Mouse (Mus musculus) heart, embryonic 13.5 days (tissue): Measurements from ENCODE around the gene Ube4b. TPM values are rescaled to one million over a fixed set of nuclear protein-coding genes. Genes with fewer than 3 reads are reported as not detected.
"Not testable (repeated sequence)": the region's sequence is repeated elsewhere in the genome, so short reads cannot be mapped to it uniquely, and the experiment has no call there.

Experiments used
- ATAC-seq: fragments of 200-750 bp; cut with Nextera tagmentation; 2 replicates; pipeline ENCODE4 v1.8.0; 2017; ENCODE audit warnings: moderate TSS enrichment; ENCODE audit not compliant: insufficient number of reproducible peaks, low FRiP score, low TSS enrichment; ENCODE audit errors: extremely low read depth
- H3K27ac ChIP-seq: fragments of 300-500 bp; sonication (generic); replicated peaks from 2 replicates; pipeline ENCODE4 v1.5.1; 2015; ENCODE audit warnings: moderate library complexity, mild to moderate bottlenecking, inconsistent platforms
- H3K27me3 ChIP-seq: fragments of 300-500 bp; sonication (generic); replicated peaks from 2 replicates; pipeline ENCODE4 v1.6.1; 2015; ENCODE audit warnings: mild to moderate bottlenecking, inconsistent platforms
- H3K36me3 ChIP-seq: fragments of 300-500 bp; sonication (generic); 2 replicates; pipeline ENCODE4 v1.6.1; 2015; ENCODE audit warnings: mild to moderate bottlenecking, inconsistent platforms
- H3K4me1 ChIP-seq: fragments of 300-500 bp; sonication (generic); 2 replicates; pipeline ENCODE4 v1.6.1; 2015; ENCODE audit warnings: inconsistent platforms
- H3K4me2 ChIP-seq: fragments of 300-500 bp; sonication (generic); 2 replicates; pipeline ENCODE4 v1.6.1; 2015; ENCODE audit warnings: inconsistent platforms, mild to moderate bottlenecking, moderate library complexity
- H3K4me3 ChIP-seq: fragments of 300-500 bp; sonication (generic); 2 replicates; pipeline ENCODE4 v1.5.1; 2015; ENCODE audit warnings: moderate library complexity, mild to moderate bottlenecking, inconsistent platforms
- H3K9ac ChIP-seq: fragments of 300-500 bp; sonication (generic); 2 replicates; pipeline ENCODE4 v1.6.1; 2015; ENCODE audit warnings: inconsistent platforms, mild to moderate bottlenecking, moderate library complexity
- H3K9me3 ChIP-seq: fragments of 300-500 bp; sonication (generic); 2 replicates; pipeline ENCODE4 v1.6.1; 2016; ENCODE audit warnings: inconsistent platforms
- WGBS: fragments of 180-500 bp; shearing (Covaris S2); methylation state at CpG from one replicate; pipeline ENCODE4 v1.1.7; 2015; ENCODE audit warnings: mixed read lengths; 5-methylcytosine and 5-hydroxymethylcytosine counted together
- polyA plus RNA-seq: library from polyadenylated mRNA; unstranded; fragments of >200 nt; fragmentation: Nextera tagmentation; extraction: Ambion mirVana; gene quantifications from 2 replicates; pipeline ENCODE4 v1.2.1, GENCODE M21; 2015

The Ube4b gene
- polyA plus RNA-seq, result 29.9 and 32.3 TPM in 2 replicates

- no peaks in the 10 kb centered on the region for H3K9me3 ChIP-seq
- no peaks in the 10 kb centered on the region for H3K27me3 ChIP-seq
- H3K36me3 ChIP-seq, result peaks cover 3% of the 10 kb centered on the region; the same call in 1 of the 2 replicates
- H3K4me3 ChIP-seq, result peak within 1 kb of the TSS; percentile 94
- ATAC-seq, result peak; percentile 92
- H3K4me1 ChIP-seq, result peaks cover 27% of the 10 kb centered on the region
- peak within 1 kb of the TSS; percentile 98 for H3K9ac ChIP-seq
- under 1% methylated on average over 44 of the region's 50 CpGs for WGBS
- H3K4me2 ChIP-seq, result peak within 1 kb of the TSS; percentile 91
- peak within 1 kb of the TSS; percentile 99 for H3K27ac ChIP-seq
Observed at GRCm38 (mm10) chr4:149426325-149427199, at the start of gene Ube4b. Gene Ube4b (minus strand): TSS chr4:149426749.

GRCm38 (mm10) chr4:149475096-149475495 lies 48.5 kb upstream of the Ube4b start:
- WGBS, result 45% methylated on average over 7 of the region's 7 CpGs
- ATAC-seq, result no peak
- Histone ChIP-seq H3K27me3 (no peaks in the 10 kb centered on the region), H3K36me3 (peaks cover 36% of the 10 kb centered on the region), H3K4me3 (no peak overlapping the region), H3K27ac (no peak overlapping the region), H3K4me2 (no peak overlapping the region), H3K4me1 (0 out of 2 replicates have a peak, but pooled peaks cover 5% of the 10 kb centered on the region), H3K9me3 (no peaks in the 10 kb centered on the region), H3K9ac (no peak overlapping the region)

GRCm38 (mm10) chr4:149469557-149469956 lies 43.0 kb upstream of the Ube4b start:
- Histone ChIP-seq H3K4me1 (0 out of 2 replicates have a peak, but pooled peaks cover 5% of the 10 kb centered on the region), H3K9me3 (no peaks in the 10 kb centered on the region), H3K9ac (no peak overlapping the region), H3K4me3 (no peak overlapping the region), H3K27me3 (no peaks in the 10 kb centered on the region), H3K4me2 (no peak overlapping the region), H3K36me3 (peaks cover 58% of the 10 kb centered on the region), H3K27ac (no peak overlapping the region)
- 86% methylated on average over 3 of the region's 3 CpGs for WGBS
- ATAC-seq, result no peak

- Histone ChIP-seq H3K9ac (no peak overlapping the region), H3K4me3 (no peak overlapping the region), H3K27me3 (no peaks in the 10 kb centered on the region), H3K4me1 (peaks cover 13% of the 10 kb centered on the region), H3K4me2 (no peak overlapping the region), H3K36me3 (peaks cover 14% of the 10 kb centered on the region), H3K9me3 (no peaks in the 10 kb centered on the region), H3K27ac (no peak overlapping the region)
- no peak for ATAC-seq
- 53% methylated on average over 6 of the region's 6 CpGs for WGBS
Observed at GRCm38 (mm10) chr4:149463435-149463950, 36.9 kb upstream of the Ube4b start.

- H3K4me1 ChIP-seq, result peaks cover 13% of the 10 kb centered on the region
- ATAC-seq, result no peak
- WGBS, result 72% methylated on average over 6 of the region's 6 CpGs
- H3K9ac ChIP-seq, result peak overlapping the region; percentile 28; the same call in 1 of the 2 replicates
- no peak overlapping the region for H3K27ac ChIP-seq
- peaks cover 3% of the 10 kb centered on the region for H3K36me3 ChIP-seq
- no peaks in the 10 kb centered on the region for H3K9me3 ChIP-seq
- H3K4me2 ChIP-seq, result no peak overlapping the region
- no peaks in the 10 kb centered on the region for H3K27me3 ChIP-seq
- H3K4me3 ChIP-seq, result no peak overlapping the region
Observed at GRCm38 (mm10) chr4:149462305-149462971, 35.9 kb upstream of the Ube4b start.

GRCm38 (mm10) chr4:149461579-149462304 lies 35.2 kb upstream of the Ube4b start:
- 65% methylated on average over 7 of the region's 7 CpGs for WGBS

GRCm38 (mm10) chr4:149460475-149460874 lies 33.9 kb upstream of the Ube4b start:
- not testable (repeated sequence) for H3K4me2 ChIP-seq, H3K9me3 ChIP-seq, H3K4me3 ChIP-seq, ATAC-seq, H3K36me3 ChIP-seq, H3K9ac ChIP-seq, H3K27me3 ChIP-seq, H3K27ac ChIP-seq
- WGBS, result 88% methylated on average over 2 of the region's 2 CpGs
- peaks cover 13% of the 10 kb centered on the region for H3K4me1 ChIP-seq

More at GRCm38 (mm10) chr4:149461579-149462304, 35.2 kb upstream of the Ube4b start:
- Histone ChIP-seq H3K4me3 (no peak overlapping the region), H3K4me1 (peaks cover 13% of the 10 kb centered on the region), H3K36me3 (no peaks in the 10 kb centered on the region), H3K27me3 (no peaks in the 10 kb centered on the region), H3K27ac (no peak overlapping the region), H3K4me2 (no peak overlapping the region), H3K9ac (no peak overlapping the region), H3K9me3 (no peaks in the 10 kb centered on the region)
- ATAC-seq, result no peak; the same call in 1 of the 2 replicates

- Histone ChIP-seq H3K4me3 (no peak overlapping the region), H3K9ac (no peak overlapping the region), H3K4me1 (peaks cover 13% of the 10 kb centered on the region), H3K27ac (no peak overlapping the region), H3K27me3 (no peaks in the 10 kb centered on the region), H3K4me2 (no peak overlapping the region), H3K36me3 (no peaks in the 10 kb centered on the region), H3K9me3 (no peaks in the 10 kb centered on the region)
- ATAC-seq, result no peak
- WGBS, result 73% methylated on average over 1 of the region's 1 CpGs
Observed at GRCm38 (mm10) chr4:149459425-149459824, 32.9 kb upstream of the Ube4b start.

- H3K27ac ChIP-seq, result no peak overlapping the region
- H3K4me1 ChIP-seq, result peaks cover 12% of the 10 kb centered on the region
- no peaks in the 10 kb centered on the region for H3K36me3 ChIP-seq
- no peak overlapping the region for H3K4me2 ChIP-seq
- no peaks in the 10 kb centered on the region for H3K27me3 ChIP-seq
- ATAC-seq, result no peak
- H3K9ac ChIP-seq, result no peak overlapping the region
- H3K4me3 ChIP-seq, result no peak overlapping the region
- no peaks in the 10 kb centered on the region for H3K9me3 ChIP-seq
- 55% methylated on average over 5 of the region's 5 CpGs for WGBS
Observed at GRCm38 (mm10) chr4:149458526-149458925, 32.0 kb upstream of the Ube4b start.

- Histone ChIP-seq H3K9me3 (no peaks in the 10 kb centered on the region), H3K27ac (no peak overlapping the region), H3K4me3 (no peak overlapping the region), H3K9ac (no peak overlapping the region), H3K27me3 (no peaks in the 10 kb centered on the region), H3K4me1 (peaks cover 11% of the 10 kb centered on the region), H3K4me2 (no peak overlapping the region), H3K36me3 (no peaks in the 10 kb centered on the region)
- no peak for ATAC-seq
- 67% methylated on average over 6 of the region's 6 CpGs for WGBS
Observed at GRCm38 (mm10) chr4:149457831-149458430, 31.4 kb upstream of the Ube4b start.
